Mouse (Mus musculus) left cerebral cortex, adult 6 months (tissue): ENCODE results near the gene Slc35g1. TPM values are rescaled to one million over a fixed set of nuclear protein-coding genes. Genes with fewer than 3 reads are reported as not detected.

ENCODE experiments used
- long read RNA-seq, 2 experiments: library from polyadenylated mRNA; unstranded; transcript quantifications; one replicate each; pipeline ENCODE4 v2.0.0; 2019 to 2020
- polyA plus RNA-seq: library from polyadenylated mRNA; unstranded; fragments of <200 nt; fragmentation: Nextera tagmentation; gene quantifications from 2 replicates; pipeline ENCODE4 v1.2.3, GENCODE M21; 2021

Gene Slc35g1
- 0.15 and 0.67 TPM in 2 replicates for polyA plus RNA-seq
- long read RNA-seq, experiment 1, partial matches to known transcripts, result 0 of 1 reads
- long read RNA-seq, experiment 1, other reads (novel, unspliced or antisense), result 0 of 1 reads
- long read RNA-seq, experiment 2, result 0 reads

GRCm38 (mm10) chr19:38395701-38396632 lies at the start of gene Slc35g1:
Gene Slc35g1, plus strand, starts transcription at chr19:38395980.

Other genes starting within 250 kb of the Slc35g1 start
- 25.9 and 26.7 TPM in 2 replicates for gene Fra10ac1, start 171.8 kb upstream of the Slc35g1 start, polyA plus RNA-seq
- gene Lgi1, start 131.4 kb upstream of the Slc35g1 start, polyA plus RNA-seq, result 53.6 and 77.5 TPM in 2 replicates
- gene Plce1, start 85.1 kb downstream of the Slc35g1 start, polyA plus RNA-seq, result 0.68 and 0.75 TPM in 2 replicates